Mouse (Mus musculus): ENCODE data around the gene Gm6993.

Gene Gm6993

DNA sequence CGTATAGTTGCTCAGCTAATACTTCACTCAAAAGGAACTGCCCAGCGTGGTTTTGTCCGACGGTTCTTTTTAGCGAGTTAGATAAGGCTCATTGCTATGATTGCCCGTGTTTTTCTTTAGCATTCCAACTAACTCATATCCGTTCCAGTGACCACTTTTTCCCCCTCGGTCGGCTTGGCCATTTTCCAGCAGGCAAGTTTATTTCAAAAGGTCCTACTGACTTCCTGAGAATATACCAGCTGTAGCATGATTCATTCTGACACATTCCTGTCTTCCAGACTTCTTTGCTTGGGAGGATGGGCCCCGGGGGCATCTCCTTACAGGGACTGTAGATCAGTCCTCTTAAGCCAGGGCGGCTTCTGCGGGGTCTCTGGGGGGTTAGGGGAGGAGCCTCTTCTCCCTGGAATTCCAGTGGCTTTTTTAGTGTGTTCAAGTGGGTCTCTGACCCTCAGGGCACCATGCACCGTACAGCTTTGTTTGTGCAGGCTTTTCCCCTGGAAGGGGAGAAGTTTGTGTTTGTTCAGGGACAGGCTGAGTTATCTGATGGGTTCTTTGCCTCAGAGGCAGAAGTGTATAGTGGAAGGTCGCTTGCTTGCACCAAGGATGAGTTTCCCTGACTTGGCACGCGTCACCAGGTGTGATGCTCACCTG is 30.9 kb downstream of the Gm6993 start:
- DNase-seq (ENCODE audit: low read depth, low spot score) = peak; percentile 63

DNA sequence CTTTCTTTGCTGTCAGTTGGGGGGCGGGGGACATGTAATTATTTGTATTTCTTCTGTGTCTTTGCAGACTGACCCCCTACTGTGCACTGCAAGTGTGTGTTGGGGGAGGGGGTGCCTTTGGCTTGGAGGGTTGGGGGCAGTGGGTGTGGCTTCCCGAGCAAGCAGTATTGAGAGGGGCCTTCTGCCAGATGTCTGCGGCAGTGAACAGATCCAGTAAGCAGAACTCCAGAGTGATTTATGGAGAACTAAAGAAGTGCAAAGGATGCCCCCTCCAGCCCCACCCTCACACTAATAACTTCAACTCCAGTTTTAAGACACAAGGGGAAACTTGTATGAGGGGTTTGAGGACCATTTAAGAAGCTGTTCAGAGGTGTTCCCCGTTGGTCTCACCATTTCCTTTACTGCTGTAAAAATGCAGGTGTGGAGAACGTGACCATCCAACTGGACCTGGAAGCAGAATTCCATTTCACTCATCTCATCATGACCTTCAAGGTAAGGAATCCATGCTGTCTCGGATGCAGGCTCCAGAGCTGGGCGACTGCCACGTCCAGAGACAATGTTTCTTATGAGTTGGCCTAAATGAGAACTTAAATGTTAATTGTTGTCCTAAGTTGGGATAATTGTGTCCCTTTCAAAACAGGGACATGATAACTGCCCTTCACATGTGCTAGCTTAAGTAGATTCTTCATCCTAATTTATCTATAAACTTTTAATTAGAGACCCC is 31.6 kb downstream of the Gm6993 start:
- no peak for DNase-seq (ENCODE audit: low read depth, low spot score)

DNA sequence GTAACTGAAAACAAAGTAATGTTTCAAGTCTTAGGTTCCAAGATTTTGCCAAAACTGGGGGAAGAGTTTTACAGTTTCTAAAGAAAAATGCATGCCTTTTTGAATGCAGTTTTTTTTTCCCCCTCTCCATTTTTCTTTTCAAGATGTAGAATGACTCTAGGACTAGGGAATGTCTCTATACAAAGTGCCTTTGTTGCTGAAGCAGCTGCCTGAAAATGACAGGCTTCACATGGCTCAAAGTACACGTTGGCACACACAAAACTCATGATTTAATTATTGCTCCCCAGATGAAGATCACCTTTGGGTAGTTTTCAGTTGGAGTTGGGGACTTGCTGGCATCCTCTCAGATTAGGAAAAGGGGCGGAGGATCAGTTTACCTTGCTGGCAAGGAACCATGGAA is 32.3 kb downstream of the Gm6993 start:
- no peak for DNase-seq (ENCODE audit: low read depth, low spot score)

DNA sequence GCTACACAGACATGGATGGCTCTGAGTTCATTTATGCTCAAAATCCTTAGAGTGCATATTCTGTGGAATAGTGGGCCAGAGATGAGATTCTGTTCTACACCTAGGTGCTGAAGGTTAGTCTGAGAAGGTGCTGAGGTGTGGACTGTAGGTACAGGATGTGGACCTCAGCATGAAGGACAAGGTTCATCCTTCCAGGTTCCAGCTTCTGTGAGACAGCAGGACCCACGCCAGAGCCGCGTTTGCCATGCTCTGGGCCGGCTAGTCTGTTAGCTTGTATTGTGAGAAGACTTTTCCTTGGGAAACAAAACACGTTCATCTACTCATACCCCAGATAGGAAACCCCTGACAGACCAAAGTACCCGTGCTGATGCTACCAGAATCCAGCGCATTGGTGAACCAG is 33.1 kb downstream of the Gm6993 start:
- DNase-seq (ENCODE audit: low read depth, low spot score) = no peak

DNA sequence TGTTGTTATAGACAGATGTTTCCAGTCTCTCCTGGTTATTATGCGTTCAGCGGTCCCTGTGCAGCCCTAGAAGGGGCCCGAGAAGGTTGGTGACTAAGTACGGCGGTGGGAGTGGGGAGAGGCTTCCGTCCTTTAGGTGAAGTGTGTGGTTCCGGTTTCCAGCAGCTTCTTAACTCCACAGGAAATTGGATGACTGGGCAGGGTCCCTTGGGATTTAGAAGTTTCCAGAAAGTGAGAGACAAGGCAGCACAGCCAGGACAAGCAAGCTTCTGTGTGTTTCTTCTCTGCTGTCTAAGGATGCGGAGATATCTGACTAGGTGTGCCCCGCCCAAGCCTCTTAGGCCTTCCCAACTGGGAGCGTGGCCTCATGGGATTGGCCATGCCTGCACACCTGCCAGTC is 34.8 kb downstream of the Gm6993 start:
- DNase-seq (ENCODE audit: low read depth, low spot score) = no peak

DNA sequence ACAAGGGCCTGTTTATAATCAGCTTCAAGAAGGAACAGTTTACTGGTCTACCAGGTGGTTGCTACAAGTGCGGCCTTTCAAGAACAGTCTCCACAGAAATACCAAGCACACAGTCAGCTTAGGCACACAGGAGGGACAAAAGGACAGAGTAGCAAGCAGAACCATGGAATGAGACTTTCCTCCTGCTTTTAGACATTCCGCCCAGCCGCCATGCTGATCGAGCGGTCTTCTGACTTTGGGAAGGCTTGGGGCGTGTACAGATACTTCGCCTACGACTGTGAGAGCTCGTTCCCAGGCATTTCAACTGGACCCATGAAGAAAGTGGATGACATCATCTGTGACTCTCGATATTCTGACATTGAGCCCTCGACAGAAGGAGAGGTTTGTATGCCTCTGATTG is 37.7 kb downstream of the Gm6993 start:
- DNase-seq (ENCODE audit: low read depth, low spot score) = no peak

DNA sequence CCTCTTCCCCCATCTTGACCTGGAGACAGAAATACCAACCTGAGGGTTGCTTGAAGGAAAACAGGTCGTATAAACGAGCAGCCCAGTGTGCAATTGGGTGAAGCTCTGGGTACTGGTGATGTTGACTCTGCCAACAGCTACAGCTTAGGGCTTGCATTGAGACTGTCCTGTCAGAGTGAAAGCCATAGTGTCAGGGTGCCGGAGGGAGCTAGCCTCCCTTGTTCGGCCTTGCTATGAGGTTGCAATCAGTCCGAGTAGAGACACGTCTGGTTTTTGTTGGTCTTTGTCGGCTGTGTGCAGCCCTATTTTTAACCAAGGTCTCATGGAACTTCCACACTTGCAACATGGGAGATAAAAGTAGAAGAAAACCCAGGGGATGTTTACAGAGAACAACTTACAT is 39.7 kb downstream of the Gm6993 start:
- no peak for DNase-seq (ENCODE audit: low read depth, low spot score)

DNA sequence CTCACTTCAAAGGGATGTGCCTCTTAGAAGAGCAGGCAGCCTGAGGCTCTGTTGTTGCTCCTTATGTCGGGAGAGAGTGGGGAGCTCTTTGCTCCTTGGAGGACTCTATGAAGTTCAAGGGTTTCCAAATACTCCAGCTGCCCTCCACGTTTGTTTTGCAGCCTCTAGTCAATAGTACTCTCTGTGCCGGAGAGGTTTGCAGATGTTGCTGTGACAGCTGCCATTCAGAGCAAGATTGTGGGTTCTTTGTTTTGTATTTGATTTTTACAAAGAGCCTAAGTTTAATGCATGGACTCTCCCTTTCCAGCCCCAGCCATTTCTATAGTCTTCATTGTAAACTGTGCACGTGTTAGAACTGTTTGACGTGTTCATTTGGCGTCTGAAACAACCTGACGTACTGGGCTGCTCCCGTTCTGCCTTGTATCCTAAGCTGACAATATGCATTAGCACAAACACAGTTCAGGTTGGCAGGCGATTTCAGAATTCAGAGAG is 40.6 kb downstream of the Gm6993 start:
- DNase-seq (ENCODE audit: low read depth, low spot score) = no peak

DNA sequence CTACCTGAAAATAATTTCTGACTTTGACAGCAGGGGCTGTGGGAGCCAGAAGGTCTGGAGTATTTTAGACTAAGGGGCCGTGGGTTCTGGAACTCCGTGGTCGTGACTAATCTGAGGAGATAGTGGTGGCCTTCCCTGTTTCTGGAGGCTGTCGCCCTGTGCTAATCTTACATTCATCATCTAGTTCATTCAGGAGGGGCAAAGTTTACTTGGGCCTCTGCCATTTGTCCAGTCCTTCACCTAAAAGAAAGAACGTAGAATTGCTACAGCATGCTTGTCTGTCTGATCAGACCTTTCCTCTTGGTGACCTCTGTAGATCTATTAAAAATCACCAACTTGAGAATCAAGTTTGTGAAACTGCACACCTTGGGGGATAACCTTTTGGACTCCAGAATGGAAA is 41.7 kb downstream of the Gm6993 start:
- DNase-seq (ENCODE audit: low read depth, low spot score) = no peak

DNA sequence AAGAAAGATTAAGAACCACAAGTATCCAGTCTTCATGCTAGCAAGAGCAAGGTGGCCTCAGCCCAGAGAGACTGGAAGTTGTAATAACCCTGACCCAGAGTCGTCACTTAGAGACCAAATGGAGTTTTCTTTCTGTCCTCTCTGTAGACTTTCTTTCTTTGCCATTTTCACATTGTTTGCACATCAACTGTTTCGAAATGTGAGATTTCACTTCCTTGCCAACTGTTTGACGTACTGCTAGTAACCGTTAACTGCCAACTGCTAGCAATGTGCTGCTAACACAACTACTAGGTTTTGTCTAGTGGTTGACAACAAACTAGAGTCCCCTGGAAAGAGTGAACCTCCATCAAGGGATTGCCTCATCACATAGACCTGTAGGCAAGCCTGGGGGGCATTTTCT is 42.6 kb downstream of the Gm6993 start:
- no peak for DNase-seq (ENCODE audit: low read depth, low spot score)

DNA sequence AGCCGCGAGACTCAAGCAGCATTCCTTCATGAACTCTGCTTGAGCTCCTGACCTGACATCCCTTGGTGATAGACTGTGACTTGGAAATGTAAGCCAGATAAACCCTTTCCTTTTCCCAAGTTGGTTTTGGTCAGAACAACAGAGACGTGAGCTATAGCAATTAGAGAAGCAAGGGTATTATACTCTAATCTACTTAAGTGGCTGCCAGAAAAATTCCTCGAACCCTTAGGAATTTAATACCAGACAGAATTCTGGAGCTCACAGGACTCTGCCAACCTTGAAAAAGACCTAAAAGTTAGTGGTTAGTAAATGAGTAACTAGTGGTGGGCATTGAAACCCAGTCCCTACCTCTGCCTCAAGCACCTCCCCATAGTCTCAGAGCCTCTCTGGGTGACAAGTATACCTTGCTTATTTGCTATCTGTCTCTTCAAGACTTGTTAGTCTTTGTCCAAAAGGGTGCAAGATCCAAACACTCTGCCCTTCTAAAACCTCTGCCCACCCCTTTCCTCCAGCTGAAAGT is 43.1 kb downstream of the Gm6993 start:
- no peak for DNase-seq (ENCODE audit: low read depth, low spot score)

DNA sequence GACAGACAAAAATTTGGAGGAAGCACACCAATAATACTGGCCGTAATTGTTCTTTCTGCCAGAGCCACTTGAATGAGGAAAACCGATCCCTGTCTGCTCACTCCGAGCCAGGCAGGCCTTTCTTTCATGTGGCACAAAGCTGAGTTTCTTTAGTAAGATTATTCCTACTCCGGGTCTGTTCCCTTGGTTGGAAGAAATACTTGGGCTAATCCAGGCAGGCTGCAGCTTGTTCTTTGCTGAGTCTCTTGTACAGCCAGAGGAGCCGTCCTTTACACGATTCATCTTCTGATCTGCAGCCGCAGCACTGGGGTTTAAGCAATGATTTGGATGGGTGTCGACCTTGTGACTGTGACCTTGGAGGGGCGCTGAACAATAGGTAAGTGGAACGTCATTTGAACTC is 48.5 kb downstream of the Gm6993 start:
- DNase-seq (ENCODE audit: low read depth, low spot score) = no peak

Data from embryo, embryonic 11.5 days (tissue).